ENCODE assay signal across 11 mouse cellular contexts in the genomic region with DNA sequence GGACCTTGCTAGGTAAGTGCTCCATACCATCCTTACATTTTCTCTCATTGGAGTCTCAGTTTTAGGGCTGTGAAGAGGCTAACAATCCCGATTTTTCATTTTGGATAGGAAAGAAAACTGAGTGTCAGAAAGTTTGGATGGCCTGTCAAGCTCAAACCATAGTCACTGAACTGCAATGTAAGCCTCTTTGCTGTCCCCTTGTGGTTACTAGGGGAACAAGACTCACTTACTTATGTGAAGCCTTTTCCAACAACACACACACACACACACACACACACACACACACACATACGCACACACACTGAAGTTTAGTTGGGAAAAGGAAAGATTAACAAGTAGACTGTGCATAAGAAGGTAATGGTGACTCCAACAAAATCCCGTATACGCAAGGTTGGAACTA. TPM values are rescaled to one million over a fixed set of nuclear protein-coding genes. Genes with fewer than 3 reads are reported as not detected.
DNase-seq lines count a peak whose midpoint lies in the region; ATAC-seq and TF ChIP-seq lines count a peak whose summit lies in the region.
"Had no signal": no experiment of that assay in that cellular context is flagged by ENCODE, and none has a peak within 500 bp of the region (broad histone marks: within the 10 kb centered on the region; RNA-seq: fewer than 3 reads in every experiment).

No protein-coding gene starts in this region.

- no peaks in the 10 kb centered on the region for H3K9me3 ChIP-seq in forebrain, embryonic 14.5 days (replicated peaks; ENCODE audit: control insufficient read depth, low read length)
- H3K9me3 ChIP-seq in forebrain, embryonic 12.5 days = no peaks in the 10 kb centered on the region
- no peaks in the 10 kb centered on the region for H3K9me3 ChIP-seq in lung, postnatal 0 days (ENCODE audit: low read length)
- no peaks in the 10 kb centered on the region for H3K9me3 ChIP-seq in G1E (replicated peaks)
- H3K9me3 ChIP-seq: megakaryocyte, embryonic 14.5 days had no signal

- peak; percentile 13 for DNase-seq in forebrain, embryonic 14.5 days (ENCODE audit: low spot score)
- DNase-seq in lung, postnatal 0 days (ENCODE audit: low spot score) = peak; percentile 22
- DNase-seq in lung, postnatal 14 days = no peak
- no peak for DNase-seq in G1E (ENCODE audit: low spot score)
- peak; percentile 26 for DNase-seq in naive thymus-derived CD4-positive, alpha-beta T cell, adult 2 months (ENCODE audit: low read depth)
- DNase-seq in layer of hippocampus, adult 11-12 months (ENCODE audit: low spot score) = no peak
- DNase-seq in gastrocnemius, postnatal 25 days = no peak
- DNase-seq: heart, adult 18-20 months; kidney, adult 11 months had no signal

- ATAC-seq in forebrain, embryonic 14.5 days = no peak
- no peak for ATAC-seq in forebrain, embryonic 12.5 days (ENCODE audit: low FRiP score)
- no peak for ATAC-seq in lung, postnatal 0 days
- no peak for ATAC-seq in G1E (ENCODE audit: extremely low read depth, insufficient number of reproducible peaks, low FRiP score, poor library complexity, severe bottlenecking)

- no peak for TF ChIP-seq EP300 in lung, postnatal 0 days (IDR thresholded peaks at IDR 0.05)

- TF ChIP-seq CTCF in lung, postnatal 0 days (IDR thresholded peaks at IDR 0.05) = peak; percentile 66
- peak; percentile 25; the same call in 1 of the 2 replicates for TF ChIP-seq CTCF in G1E (IDR thresholded peaks at IDR 0.05; ENCODE audit: low read depth, low read length)

- H3K4me2 ChIP-seq in forebrain, embryonic 14.5 days (ENCODE audit: low read length) = no peak overlapping the region
- no peak overlapping the region for H3K4me2 ChIP-seq in forebrain, embryonic 12.5 days
- no peak overlapping the region for H3K4me2 ChIP-seq in lung, postnatal 0 days (replicated peaks; ENCODE audit: low read depth, low read length)

- H3K4me1 ChIP-seq in forebrain, embryonic 14.5 days (ENCODE audit: control insufficient read depth, insufficient read depth, low read length) = no peaks in the 10 kb centered on the region
- no peaks in the 10 kb centered on the region for H3K4me1 ChIP-seq in forebrain, embryonic 12.5 days
- H3K4me1 ChIP-seq in lung, postnatal 0 days (ENCODE audit: insufficient read depth, low read depth, low read length) = no peaks in the 10 kb centered on the region
- no peaks in the 10 kb centered on the region for H3K4me1 ChIP-seq in G1E (ENCODE audit: insufficient read depth, low read depth, low read length)

- H3K9ac ChIP-seq in forebrain, embryonic 14.5 days (ENCODE audit: low read length) = no peak overlapping the region
- H3K9ac ChIP-seq in forebrain, embryonic 12.5 days = no peak overlapping the region
- no peak overlapping the region for H3K9ac ChIP-seq in lung, postnatal 0 days (replicated peaks; ENCODE audit: low read depth)

- 80% methylated on average over 4 of the region's 4 CpGs for WGBS in forebrain, embryonic 14.5 days
- WGBS in forebrain, embryonic 12.5 days = 73% methylated on average over 4 of the region's 4 CpGs
- WGBS in lung, postnatal 0 days = 82% methylated on average over 4 of the region's 4 CpGs

- no peak overlapping the region for H3K27ac ChIP-seq in forebrain, embryonic 14.5 days (ENCODE audit: low read depth, low read length)
- H3K27ac ChIP-seq in forebrain, embryonic 12.5 days = no peak overlapping the region
- H3K27ac ChIP-seq in lung, postnatal 0 days (ENCODE audit: low read length) = no peak overlapping the region

- H3K4me3 ChIP-seq in forebrain, embryonic 14.5 days (ENCODE audit: low read depth, low read length) = no peak overlapping the region
- no peak overlapping the region for H3K4me3 ChIP-seq in forebrain, embryonic 12.5 days (replicated peaks)
- H3K4me3 ChIP-seq in lung, postnatal 0 days (ENCODE audit: low read depth, low read length) = no peak overlapping the region
- no peak overlapping the region for H3K4me3 ChIP-seq in G1E (ENCODE audit: low read depth, low read length)
- H3K4me3 ChIP-seq: megakaryocyte, embryonic 14.5 days had no signal

- no peaks in the 10 kb centered on the region for H3K27me3 ChIP-seq in forebrain, embryonic 14.5 days (replicated peaks; ENCODE audit: control insufficient read depth, insufficient read depth, low read length)
- H3K27me3 ChIP-seq in forebrain, embryonic 12.5 days = no peaks in the 10 kb centered on the region
- H3K27me3 ChIP-seq in lung, postnatal 0 days (replicated peaks; ENCODE audit: insufficient read depth, low read length) = no peaks in the 10 kb centered on the region
- no peaks in the 10 kb centered on the region for H3K27me3 ChIP-seq in G1E (ENCODE audit: insufficient read depth, low read length)
- H3K27me3 ChIP-seq: megakaryocyte, embryonic 14.5 days had no signal

- no peaks in the 10 kb centered on the region for H3K36me3 ChIP-seq in forebrain, embryonic 14.5 days (ENCODE audit: control insufficient read depth, insufficient read depth, low read length)
- H3K36me3 ChIP-seq in forebrain, embryonic 12.5 days (replicated peaks) = no peaks in the 10 kb centered on the region
- no peaks in the 10 kb centered on the region for H3K36me3 ChIP-seq in lung, postnatal 0 days (ENCODE audit: insufficient read depth, low read length)
- H3K36me3 ChIP-seq in G1E (replicated peaks) = no peaks in the 10 kb centered on the region

RNA-seq across cellular contexts. Expression of gene Jade3, which starts 21.4 kb away (rescaled TPM):
- polyA plus RNA-seq in forebrain, embryonic 14.5 days (2014; fragmentation: Nextera tagmentation; extraction: Ambion mirVana) = 6.6 and 7.3 TPM in 2 replicates
- 10.5 and 11.0 TPM in 2 replicates for polyA plus RNA-seq in forebrain, embryonic 12.5 days (2016; fragmentation: Nextera tagmentation; extraction: Ambion mirVana)
- 6.2 and 6.3 TPM in 2 replicates for polyA plus RNA-seq in lung, postnatal 0 days (2015; fragmentation: Nextera tagmentation; extraction: Ambion mirVana)
- total RNA-seq in G1E (2014; fragmentation: Nextera tagmentation) = 27.7 and 33.9 TPM in 2 replicates
- 20.6 and 21.5 TPM in 2 replicates for total RNA-seq in G1E (2017)
- 0.79 and 1.1 TPM in 2 replicates for polyA plus RNA-seq in G1E (2012)
- total RNA-seq in gastrocnemius, postnatal 25 days (2021) = under 1 TPM; 0.72 to 0.95 TPM

RNA-seq across cellular contexts. Expression of gene Rp2, which starts 39.8 kb away (rescaled TPM):
- polyA plus RNA-seq in forebrain, embryonic 14.5 days (2014; fragmentation: Nextera tagmentation; extraction: Ambion mirVana) = 13.4 and 17.8 TPM in 2 replicates
- 22.7 and 22.9 TPM in 2 replicates for polyA plus RNA-seq in forebrain, embryonic 12.5 days (2016; fragmentation: Nextera tagmentation; extraction: Ambion mirVana)
- polyA plus RNA-seq in lung, postnatal 0 days (2015; fragmentation: Nextera tagmentation; extraction: Ambion mirVana) = 11.7 and 13.8 TPM in 2 replicates
- total RNA-seq in G1E (2014; fragmentation: Nextera tagmentation) = 21.4 and 23.1 TPM in 2 replicates
- 21.3 and 22.0 TPM in 2 replicates for total RNA-seq in G1E (2017)
- 4.5 and 5.0 TPM in 2 replicates for polyA plus RNA-seq in G1E (2012)
- 1 to 10 TPM; 4.2 to 5.1 TPM for total RNA-seq in gastrocnemius, postnatal 25 days (2021)

Comparison
In these comparisons a context has a peak if more than half of its experiments do, and no peak if none do; other contexts are left out.
1. DNase-seq: peak in forebrain, embryonic 14.5 days (single experiment), lung, postnatal 0 days (single experiment) and naive thymus-derived CD4-positive, alpha-beta T cell, adult 2 months (single experiment); none in lung, postnatal 14 days (single experiment), G1E (single experiment), layer of hippocampus, adult 11-12 months (single experiment) and gastrocnemius, postnatal 25 days (single experiment).